9 mouse cellular contexts compared by ENCODE assay signal in the genomic region with DNA sequence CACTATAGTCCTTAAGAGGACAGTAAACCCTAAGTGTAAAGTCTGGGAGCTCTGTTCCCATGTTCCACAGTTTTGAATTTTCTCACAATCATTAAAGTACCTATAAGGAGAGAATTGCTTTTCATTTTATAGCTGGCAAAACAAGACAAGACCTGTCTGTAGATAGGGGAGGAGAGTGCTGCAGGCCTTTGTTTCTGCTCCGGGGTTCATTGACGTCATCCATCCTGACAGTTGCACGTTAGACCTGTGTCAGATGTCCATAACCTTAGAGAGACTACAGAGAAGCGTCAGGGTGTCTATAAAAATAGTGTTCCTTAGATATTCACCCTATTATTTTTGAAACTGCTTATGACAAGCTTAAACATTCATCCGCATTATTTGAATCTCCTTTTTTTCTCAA. TPM values are rescaled to one million over a fixed set of nuclear protein-coding genes. Genes with fewer than 3 reads are reported as not detected.
DNase-seq lines count a peak whose midpoint lies in the region; ATAC-seq and TF ChIP-seq lines count a peak whose summit lies in the region.
"Had no signal": no experiment of that assay in that cellular context is flagged by ENCODE, and none has a peak within 500 bp of the region (broad histone marks: within the 10 kb centered on the region; RNA-seq: fewer than 3 reads in every experiment).

No protein-coding gene starts in this region.

- no peak for TF ChIP-seq CTCF in E14TG2a.4 (conservative IDR thresholded peaks at IDR 0.05; ENCODE audit: low read length)

- peaks cover 28% of the 10 kb centered on the region; the same call in 1 of the 2 replicates for H3K4me1 ChIP-seq in heart, embryonic 10.5 days
- H3K4me1 ChIP-seq in E14TG2a.4 (replicated peaks; ENCODE audit: low read depth, low read length): peaks cover 45% of the 10 kb centered on the region
- H3K4me1 ChIP-seq in hindbrain, embryonic 10.5 days (replicated peaks): peaks cover 26% of the 10 kb centered on the region

- DNase-seq in heart, embryonic 10.5 days (ENCODE audit: low spot score): no peak
- DNase-seq in heart, postnatal 36 days: no peak
- no peak for DNase-seq in hindbrain, embryonic 10.5 days (ENCODE audit: low spot score)
- DNase-seq in right cerebral cortex, adult 2 months (ENCODE audit: low spot score in 2 of 2): no peak
- no peak for DNase-seq in spleen, postnatal 14 days (ENCODE audit: low spot score in 2 of 2)
- DNase-seq: cerebellum, postnatal 14 days had no signal

- peak overlapping the region; percentile 91 for H3K4me3 ChIP-seq in heart, embryonic 10.5 days
- H3K4me3 ChIP-seq in E14TG2a.4 (replicated peaks; ENCODE audit: low read length) (peak overlapping the region; percentile 97), macrophage (ENCODE audit: inconsistent target) (peak overlapping the region; percentile 67)
- peak overlapping the region; percentile 95 for H3K4me3 ChIP-seq in hindbrain, embryonic 10.5 days

- no peaks in the 10 kb centered on the region for H3K27me3 ChIP-seq in heart, embryonic 10.5 days (ENCODE audit: insufficient read depth, poor library complexity, severe bottlenecking)
- no peaks in the 10 kb centered on the region for H3K27me3 ChIP-seq in E14TG2a.4 (ENCODE audit: insufficient read depth, low read length)
- no peaks in the 10 kb centered on the region for H3K27me3 ChIP-seq in hindbrain, embryonic 10.5 days (ENCODE audit: insufficient read depth, poor library complexity, severe bottlenecking)

- H3K79me2 ChIP-seq in macrophage (ENCODE audit: inconsistent target): peaks cover 61% of the 10 kb centered on the region

- ATAC-seq in inflammation-experienced regulatory T-cells, adult 6 months: no peak

- intact Hi-C loops in heart, postnatal 36 days (cut with DNase I): loop anchor here (2.0 kb wide), 1 partner anchor 277 kb away; the partner anchor contains the start of gene Ccn1

- H3K36me3 ChIP-seq in heart, embryonic 10.5 days: peaks cover 20% of the 10 kb centered on the region
- H3K36me3 ChIP-seq in E14TG2a.4 (ENCODE audit: insufficient read depth, low read length) (peaks cover 34% of the 10 kb centered on the region), macrophage (ENCODE audit: inconsistent target) (peaks cover 3% of the 10 kb centered on the region)
- H3K36me3 ChIP-seq in hindbrain, embryonic 10.5 days: peaks cover 25% of the 10 kb centered on the region

- 64% methylated on average over 5 of the region's 5 CpGs for WGBS in heart, embryonic 10.5 days
- 77% methylated on average over 5 of the region's 5 CpGs for WGBS in hindbrain, embryonic 10.5 days
- 50% methylated on average over 5 of the region's 5 CpGs for WGBS in macrophage (ENCODE audit: missing documents)

- H3K27ac ChIP-seq in heart, embryonic 10.5 days: no peak overlapping the region
- no peak overlapping the region for H3K27ac ChIP-seq in hindbrain, embryonic 10.5 days
- peak overlapping the region; percentile 81 for H3K27ac ChIP-seq in macrophage

- no peaks in the 10 kb centered on the region for H3K9me3 ChIP-seq in heart, embryonic 10.5 days
- H3K9me3 ChIP-seq in E14TG2a.4 (ENCODE audit: low read length): no peaks in the 10 kb centered on the region
- H3K9me3 ChIP-seq in hindbrain, embryonic 10.5 days: no peaks in the 10 kb centered on the region

RNA-seq across cellular contexts. Expression of gene Bcl10, which starts 2.9 kb away (rescaled TPM):
- 39.1 and 41.1 TPM in 2 replicates for polyA plus RNA-seq in heart, embryonic 10.5 days (2016; fragmentation: Nextera tagmentation; extraction: Ambion mirVana)
- total RNA-seq in heart, postnatal 36 days (2021): 10 to 100 TPM; 18.2 to 19.6 TPM
- 48.4 and 48.5 TPM in 2 replicates for polyA plus RNA-seq in hindbrain, embryonic 10.5 days (2016; fragmentation: Nextera tagmentation; extraction: Ambion mirVana)
- total RNA-seq in macrophage (2018; cell fraction: chromatin; rRNA removed): 100 to 1,000 TPM in 10 of 26 experiments, 10 to 100 TPM in 16; 44.5 to 169 (median 88.3) TPM
- 100 to 1,000 TPM in 9 of 26 experiments, 10 to 100 TPM in 17; 49.5 to 160 (median 77.9) TPM for total RNA-seq in macrophage (2018; cell fraction: cytosol; rRNA removed)
- 100 to 1,000 TPM in 16 of 26 experiments, 10 to 100 TPM in 10; 51.8 to 181 (median 111) TPM for total RNA-seq in macrophage (2018; cell fraction: nucleus; rRNA removed)
- 33.7 to 72.6 TPM (median 47.5 TPM) in 3 replicates for polyA plus RNA-seq in macrophage (2018)
- 10 to 100 TPM; 52.3 to 61.9 (median 55.5) TPM for polyA plus RNA-seq in inflammation-experienced regulatory T-cells, adult 6 months (2017; shearing (Covaris generic))

RNA-seq across cellular contexts. Expression of gene 2410004B18Rik, which starts 12.3 kb away (rescaled TPM):
- 43.3 and 55.7 TPM in 2 replicates for polyA plus RNA-seq in heart, embryonic 10.5 days (2016; fragmentation: Nextera tagmentation; extraction: Ambion mirVana)
- 10 to 100 TPM; 16.0 to 16.6 TPM for total RNA-seq in heart, postnatal 36 days (2021)
- polyA plus RNA-seq in hindbrain, embryonic 10.5 days (2016; fragmentation: Nextera tagmentation; extraction: Ambion mirVana): 54.7 and 56.4 TPM in 2 replicates
- 10 to 100 TPM; 22.4 to 61.2 (median 43.9) TPM for total RNA-seq in macrophage (2018; cell fraction: chromatin; rRNA removed)
- total RNA-seq in macrophage (2018; cell fraction: cytosol; rRNA removed): 10 to 100 TPM; 19.7 to 28.8 (median 24.7) TPM
- 10 to 100 TPM; 17.7 to 48.8 (median 33.7) TPM for total RNA-seq in macrophage (2018; cell fraction: nucleus; rRNA removed)
- 19.9 to 24.6 TPM (median 21.5 TPM) in 3 replicates for polyA plus RNA-seq in macrophage (2018)
- polyA plus RNA-seq in inflammation-experienced regulatory T-cells, adult 6 months (2017; shearing (Covaris generic)): 10 to 100 TPM; 13.8 to 21.9 (median 20.6) TPM
